Mouse (Mus musculus): ENCODE measurements at regions not wholly inside any gene's neighbourhood (a gene's known extent, or its start where the extent isn't known, plus 50 kb on each side); places are given as distances from the start of the nearest gene placed in this dataset.

- 69% methylated on average over 5 of the region's 5 CpGs for WGBS
- H3K27ac ChIP-seq (ENCODE audit: low read length) = no peak overlapping the region
- no peak for ATAC-seq
- no peaks in the 10 kb centered on the region for H3K9me3 ChIP-seq (replicated peaks; ENCODE audit: control insufficient read depth, low read length, poor library complexity, severe bottlenecking)
- no peak overlapping the region for H3K9ac ChIP-seq (ENCODE audit: low read depth, low read length)
- no peaks in the 10 kb centered on the region for H3K4me1 ChIP-seq (ENCODE audit: control insufficient read depth, insufficient read depth, low read length)
- no peaks in the 10 kb centered on the region for H3K36me3 ChIP-seq (ENCODE audit: control insufficient read depth, insufficient read depth, low read length)
- no peaks in the 10 kb centered on the region for H3K27me3 ChIP-seq (ENCODE audit: control insufficient read depth, insufficient read depth, low read depth, low read length)
- no peak overlapping the region for H3K4me2 ChIP-seq (ENCODE audit: low read length)
- H3K4me3 ChIP-seq (ENCODE audit: low read depth, low read length) = no peak overlapping the region
These were observed 381.1 kb upstream of the Adgrl2 start for GRCm38 (mm10) chr3:149371439-149371838.

GRCm38 (mm10) chr3:149370517-149371227 lies 380.3 kb upstream of the Adgrl2 start:
- no peaks in the 10 kb centered on the region for H3K4me1 ChIP-seq (ENCODE audit: control insufficient read depth, insufficient read depth, low read length)
- H3K27ac ChIP-seq (ENCODE audit: low read length) = no peak overlapping the region
- no peaks in the 10 kb centered on the region for H3K9me3 ChIP-seq (replicated peaks; ENCODE audit: control insufficient read depth, low read length, poor library complexity, severe bottlenecking)
- H3K4me3 ChIP-seq (ENCODE audit: low read depth, low read length) = no peak overlapping the region
- no peak for ATAC-seq
- H3K36me3 ChIP-seq (ENCODE audit: control insufficient read depth, insufficient read depth, low read length) = no peaks in the 10 kb centered on the region
- no peak overlapping the region for H3K4me2 ChIP-seq (ENCODE audit: low read length)
- no peaks in the 10 kb centered on the region for H3K27me3 ChIP-seq (ENCODE audit: control insufficient read depth, insufficient read depth, low read depth, low read length)
- no peak overlapping the region for H3K9ac ChIP-seq (ENCODE audit: low read depth, low read length)
- 83% methylated on average over 6 of the region's 6 CpGs for WGBS

- no peaks in the 10 kb centered on the region for H3K4me1 ChIP-seq (ENCODE audit: control insufficient read depth, insufficient read depth, low read length)
- no peak overlapping the region for H3K4me3 ChIP-seq (ENCODE audit: low read depth, low read length)
- ATAC-seq = no peak
- no peaks in the 10 kb centered on the region for H3K36me3 ChIP-seq (ENCODE audit: control insufficient read depth, insufficient read depth, low read length)
- H3K27me3 ChIP-seq (ENCODE audit: control insufficient read depth, insufficient read depth, low read depth, low read length) = no peaks in the 10 kb centered on the region
- WGBS = 81% methylated on average over 3 of the region's 3 CpGs
- H3K9ac ChIP-seq (ENCODE audit: low read depth, low read length) = no peak overlapping the region
- no peaks in the 10 kb centered on the region for H3K9me3 ChIP-seq (replicated peaks; ENCODE audit: control insufficient read depth, low read length, poor library complexity, severe bottlenecking)
- H3K27ac ChIP-seq (ENCODE audit: low read length) = no peak overlapping the region
- H3K4me2 ChIP-seq (ENCODE audit: low read length) = no peak overlapping the region
These were observed 377.5 kb upstream of the Adgrl2 start for GRCm38 (mm10) chr3:149367888-149368287.

- Histone ChIP-seq H3K27ac (ENCODE audit: low read length) (no peak overlapping the region), H3K27me3 (ENCODE audit: control insufficient read depth, insufficient read depth, low read depth, low read length) (no peaks in the 10 kb centered on the region), H3K4me1 (ENCODE audit: control insufficient read depth, insufficient read depth, low read length) (peaks cover 10% of the 10 kb centered on the region; the same call in 1 of the 2 replicates), H3K4me3 (ENCODE audit: low read depth, low read length) (no peak overlapping the region), H3K9me3 (replicated peaks; ENCODE audit: control insufficient read depth, low read length, poor library complexity, severe bottlenecking) (no peaks in the 10 kb centered on the region), H3K36me3 (ENCODE audit: control insufficient read depth, insufficient read depth, low read length) (no peaks in the 10 kb centered on the region), H3K9ac (ENCODE audit: low read depth, low read length) (no peak overlapping the region), H3K4me2 (ENCODE audit: low read length) (no peak overlapping the region)
- 69% methylated on average over 2 of the region's 2 CpGs for WGBS
- no peak for ATAC-seq
These were observed 369.8 kb upstream of the Adgrl2 start for GRCm38 (mm10) chr3:149360164-149360563.

DNA sequence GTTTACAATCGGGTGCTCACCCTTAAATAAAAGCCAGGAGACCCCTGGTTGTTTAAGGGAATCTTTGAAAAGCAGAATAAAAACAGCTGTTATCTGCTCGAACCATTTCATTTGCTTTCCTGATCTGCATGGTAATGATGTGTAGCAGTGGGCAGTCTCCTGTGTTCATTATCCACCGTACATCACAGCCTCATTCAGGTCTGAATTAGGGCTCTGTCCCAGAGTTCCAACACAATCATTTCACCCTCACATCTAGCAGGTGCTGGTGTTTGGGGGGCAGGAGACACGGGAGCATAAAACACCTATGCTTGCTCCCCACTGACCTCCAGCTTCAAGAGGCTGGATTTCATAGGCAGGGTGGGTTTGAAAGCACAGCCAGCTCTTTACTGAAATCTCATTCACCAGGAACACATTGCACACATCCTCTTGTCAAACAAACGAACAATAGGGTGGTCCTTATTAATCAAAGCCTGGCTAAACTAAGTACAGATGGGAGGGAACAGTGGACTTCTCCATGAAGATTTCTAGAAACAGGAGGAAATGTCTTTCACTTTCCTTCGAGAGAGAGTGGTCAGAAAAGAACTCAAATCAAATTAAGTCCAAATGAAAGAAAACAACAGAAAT lies 368.3 kb upstream of the Adgrl2 start:
- ATAC-seq = 0 out of 2 replicates have a peak, but pooled peaks have one; percentile 49
- no peak overlapping the region for H3K4me3 ChIP-seq (ENCODE audit: low read depth, low read length)
- H3K36me3 ChIP-seq (ENCODE audit: control insufficient read depth, insufficient read depth, low read length) = no peaks in the 10 kb centered on the region
- H3K9me3 ChIP-seq (replicated peaks; ENCODE audit: control insufficient read depth, low read length, poor library complexity, severe bottlenecking) = no peaks in the 10 kb centered on the region
- H3K4me2 ChIP-seq (ENCODE audit: low read length) = peak overlapping the region; percentile 17
- peaks cover 10% of the 10 kb centered on the region; the same call in 1 of the 2 replicates for H3K4me1 ChIP-seq (ENCODE audit: control insufficient read depth, insufficient read depth, low read length)
- H3K9ac ChIP-seq (ENCODE audit: low read depth, low read length) = peak overlapping the region; percentile 7; the same call in 1 of the 2 replicates
- 17% methylated on average over 6 of the region's 6 CpGs for WGBS
- H3K27me3 ChIP-seq (ENCODE audit: control insufficient read depth, insufficient read depth, low read depth, low read length) = no peaks in the 10 kb centered on the region
- peak overlapping the region; percentile 24; the same call in 1 of the 2 replicates for H3K27ac ChIP-seq (ENCODE audit: low read length)

DNA sequence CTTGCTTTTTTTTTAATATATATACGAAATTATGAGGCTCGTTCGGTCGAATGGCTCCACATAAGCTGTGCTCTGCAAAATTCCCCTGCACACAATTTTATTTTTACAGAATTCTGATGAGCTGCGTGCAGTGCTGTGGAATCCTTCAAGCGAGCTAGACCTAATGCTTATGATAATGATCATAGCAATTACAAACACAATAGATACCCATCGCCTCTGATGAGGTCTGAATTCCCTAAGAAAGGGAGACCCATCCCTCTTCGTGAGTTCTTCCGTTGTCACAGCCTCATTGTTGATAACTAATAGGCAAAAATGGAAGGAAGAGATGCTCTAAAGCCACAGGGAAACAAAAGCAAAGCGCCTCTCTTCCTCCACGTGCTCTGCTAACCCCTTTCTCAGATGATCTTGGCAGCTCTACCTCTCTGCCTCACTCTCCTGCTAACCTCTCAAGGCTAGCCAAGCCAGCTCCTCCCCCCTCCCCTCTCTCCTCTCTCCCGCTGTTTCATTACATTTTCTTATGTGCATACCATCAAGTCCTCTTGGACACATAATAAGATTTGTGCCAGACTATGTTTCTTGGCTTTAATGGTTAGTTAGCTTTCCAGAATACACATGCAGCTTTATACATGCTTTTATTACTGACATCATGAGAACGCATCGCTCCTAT lies 367.7 kb upstream of the Adgrl2 start:
- Histone ChIP-seq H3K4me1 (ENCODE audit: control insufficient read depth, insufficient read depth, low read length) (peaks cover 10% of the 10 kb centered on the region; the same call in 1 of the 2 replicates), H3K36me3 (ENCODE audit: control insufficient read depth, insufficient read depth, low read length) (no peaks in the 10 kb centered on the region), H3K4me2 (ENCODE audit: low read length) (peak overlapping the region; percentile 17), H3K4me3 (ENCODE audit: low read depth, low read length) (no peak overlapping the region), H3K27me3 (ENCODE audit: control insufficient read depth, insufficient read depth, low read depth, low read length) (no peaks in the 10 kb centered on the region), H3K9ac (ENCODE audit: low read depth, low read length) (peak overlapping the region; percentile 31; the same call in 1 of the 2 replicates), H3K27ac (ENCODE audit: low read length) (peak overlapping the region; percentile 49; the same call in 1 of the 2 replicates), H3K9me3 (replicated peaks; ENCODE audit: control insufficient read depth, low read length, poor library complexity, severe bottlenecking) (no peaks in the 10 kb centered on the region)
- WGBS = 30% methylated on average over 14 of the region's 14 CpGs
- ATAC-seq = peak; percentile 66; the same call in 1 of the 2 replicates

- no peaks in the 10 kb centered on the region for H3K9me3 ChIP-seq (replicated peaks; ENCODE audit: control insufficient read depth, low read length, poor library complexity, severe bottlenecking)
- H3K4me3 ChIP-seq (ENCODE audit: low read depth, low read length) = no peak overlapping the region
- H3K4me2 ChIP-seq (ENCODE audit: low read length) = no peak overlapping the region
- ATAC-seq = no peak
- no peaks in the 10 kb centered on the region for H3K27me3 ChIP-seq (ENCODE audit: control insufficient read depth, insufficient read depth, low read depth, low read length)
- H3K9ac ChIP-seq (ENCODE audit: low read depth, low read length) = no peak overlapping the region
- no peak overlapping the region for H3K27ac ChIP-seq (ENCODE audit: low read length)
- peaks cover 10% of the 10 kb centered on the region; the same call in 1 of the 2 replicates for H3K4me1 ChIP-seq (ENCODE audit: control insufficient read depth, insufficient read depth, low read length)
- WGBS = 62% methylated on average over 2 of the region's 2 CpGs
- no peaks in the 10 kb centered on the region for H3K36me3 ChIP-seq (ENCODE audit: control insufficient read depth, insufficient read depth, low read length)
These were observed 366.8 kb upstream of the Adgrl2 start for GRCm38 (mm10) chr3:149357121-149357520.

DNA sequence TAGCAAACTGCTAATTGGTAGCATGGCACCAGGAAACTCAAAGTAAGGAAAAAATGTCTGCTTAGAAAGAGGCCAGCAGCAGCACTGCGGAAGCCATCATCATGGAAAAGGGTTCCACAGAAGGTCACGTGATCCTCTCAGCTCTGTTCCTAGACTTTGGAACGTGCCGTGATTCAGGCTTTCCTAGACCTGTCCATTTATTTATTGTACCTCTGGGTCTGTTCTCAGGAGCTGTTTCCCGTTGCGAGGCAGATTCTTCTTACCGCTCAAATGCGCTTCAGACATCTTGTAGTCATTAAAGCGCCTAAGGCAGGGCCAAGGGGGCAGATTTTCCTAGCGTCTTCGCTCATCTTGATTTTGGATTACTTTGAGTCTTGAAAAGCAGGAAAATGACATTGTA lies 365.0 kb upstream of the Adgrl2 start:
- H3K36me3 ChIP-seq (ENCODE audit: control insufficient read depth, insufficient read depth, low read length) = no peaks in the 10 kb centered on the region
- no peak overlapping the region for H3K4me3 ChIP-seq (ENCODE audit: low read depth, low read length)
- H3K4me2 ChIP-seq (ENCODE audit: low read length) = no peak overlapping the region
- no peak for ATAC-seq
- H3K9me3 ChIP-seq (replicated peaks; ENCODE audit: control insufficient read depth, low read length, poor library complexity, severe bottlenecking) = no peaks in the 10 kb centered on the region
- H3K4me1 ChIP-seq (ENCODE audit: control insufficient read depth, insufficient read depth, low read length) = peaks cover 10% of the 10 kb centered on the region; the same call in 1 of the 2 replicates
- no peak overlapping the region for H3K9ac ChIP-seq (ENCODE audit: low read depth, low read length)
- no peak overlapping the region for H3K27ac ChIP-seq (ENCODE audit: low read length)
- 92% methylated on average over 11 of the region's 11 CpGs for WGBS
- H3K27me3 ChIP-seq (ENCODE audit: control insufficient read depth, insufficient read depth, low read depth, low read length) = no peaks in the 10 kb centered on the region

GRCm38 (mm10) chr3:149353958-149354357 lies 363.6 kb upstream of the Adgrl2 start:
- Histone ChIP-seq H3K4me3 (ENCODE audit: low read depth, low read length) (no peak overlapping the region), H3K9ac (ENCODE audit: low read depth, low read length) (no peak overlapping the region), H3K4me2 (ENCODE audit: low read length) (no peak overlapping the region), H3K4me1 (ENCODE audit: control insufficient read depth, insufficient read depth, low read length) (peaks cover 10% of the 10 kb centered on the region; the same call in 1 of the 2 replicates), H3K9me3 (replicated peaks; ENCODE audit: control insufficient read depth, low read length, poor library complexity, severe bottlenecking) (no peaks in the 10 kb centered on the region), H3K36me3 (ENCODE audit: control insufficient read depth, insufficient read depth, low read length) (no peaks in the 10 kb centered on the region), H3K27ac (ENCODE audit: low read length) (no peak overlapping the region), H3K27me3 (ENCODE audit: control insufficient read depth, insufficient read depth, low read depth, low read length) (no peaks in the 10 kb centered on the region)
- no peak for ATAC-seq
- 92% methylated on average over 5 of the region's 5 CpGs for WGBS
